Mouse (Mus musculus) skeletal muscle tissue, adult 2 months (tissue): ENCODE data around the gene AI854703.

Experiments
- DNase-seq: peaks from one replicate; pipeline ENCODE4 v3.0.0-alpha.2; 2012; ENCODE audit warnings: low read depth, low spot score

AI854703 gene

DNA sequence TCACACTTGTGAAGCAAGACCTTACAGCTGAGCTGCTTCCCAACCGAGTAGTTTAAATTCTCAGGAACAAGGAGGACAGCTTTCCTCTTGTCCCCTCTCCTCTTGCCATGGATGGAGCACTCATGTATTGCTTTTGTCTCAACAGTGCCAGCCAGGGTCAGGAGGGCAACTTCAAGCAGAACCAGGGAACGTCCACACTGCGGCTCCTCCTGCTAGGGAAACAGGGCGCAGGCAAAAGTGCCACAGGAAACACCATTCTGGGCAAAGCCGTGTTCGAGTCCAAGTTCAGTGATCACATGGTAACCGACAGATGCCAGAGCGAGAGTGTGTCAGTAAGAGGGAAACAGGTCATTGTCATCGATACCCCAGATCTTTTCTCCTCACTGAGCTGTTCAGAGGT is 23.5 kb downstream of the AI854703 start:
- no peak for DNase-seq

DNA sequence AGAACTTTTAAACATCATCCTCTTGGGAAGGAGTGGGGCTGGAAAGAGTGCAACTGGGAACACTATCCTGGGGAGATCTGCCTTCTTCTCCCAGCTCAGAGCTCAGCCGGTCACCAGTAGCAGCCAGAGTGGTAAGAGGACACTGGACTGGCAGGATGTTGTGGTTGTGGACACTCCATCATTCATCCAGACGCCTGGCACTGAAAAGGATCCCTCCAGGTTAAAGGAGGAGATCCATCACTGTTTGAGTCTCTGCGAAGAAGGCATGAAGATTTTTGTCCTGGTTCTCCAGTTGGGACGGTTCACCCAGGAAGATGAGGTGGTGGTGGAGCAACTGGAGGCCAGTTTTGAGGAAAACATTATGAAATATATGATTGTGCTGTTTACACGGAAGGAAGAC is 32.2 kb downstream of the AI854703 start:
- no peak for DNase-seq

DNA sequence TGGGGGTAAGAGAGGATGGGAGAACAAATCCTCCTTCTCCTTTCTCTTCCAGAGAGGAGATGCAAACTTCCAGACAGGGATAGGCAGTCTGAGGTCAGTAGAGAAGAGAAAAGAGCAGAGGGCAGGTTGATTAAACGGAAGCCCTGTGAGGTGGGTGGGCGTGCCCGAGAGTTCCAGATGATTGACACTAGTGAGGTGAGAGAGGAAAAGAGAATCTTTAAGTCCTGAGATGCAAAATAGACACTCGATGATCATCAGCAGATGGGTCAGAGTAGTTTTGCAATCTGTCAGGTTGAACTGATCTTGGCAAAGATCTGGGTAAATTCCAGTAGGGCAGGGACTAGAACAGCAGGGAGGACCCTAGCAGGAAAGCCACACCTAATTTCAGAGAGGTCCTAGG is 38.2 kb downstream of the AI854703 start:
- no peak for DNase-seq

DNA sequence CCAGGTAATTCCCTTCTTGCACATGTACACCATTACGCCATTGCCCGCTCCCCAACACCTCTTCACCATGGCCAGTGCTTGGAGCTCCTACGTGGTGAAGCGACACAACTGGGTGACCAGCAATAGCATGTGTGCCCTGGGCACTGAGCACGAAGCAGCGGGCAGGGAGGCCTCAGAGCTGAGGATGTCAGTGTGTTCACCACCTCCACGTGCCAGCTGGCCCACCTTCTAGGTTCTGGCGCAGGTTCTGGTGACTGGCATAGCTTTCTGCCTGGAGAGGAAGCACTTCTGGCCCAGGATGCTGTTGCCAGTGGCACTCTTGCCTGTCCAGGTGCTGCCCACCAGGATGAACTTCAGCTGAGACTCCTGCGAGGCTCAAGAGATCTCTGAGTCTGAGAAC is 38.9 kb downstream of the AI854703 start:
- no peak for DNase-seq

DNA sequence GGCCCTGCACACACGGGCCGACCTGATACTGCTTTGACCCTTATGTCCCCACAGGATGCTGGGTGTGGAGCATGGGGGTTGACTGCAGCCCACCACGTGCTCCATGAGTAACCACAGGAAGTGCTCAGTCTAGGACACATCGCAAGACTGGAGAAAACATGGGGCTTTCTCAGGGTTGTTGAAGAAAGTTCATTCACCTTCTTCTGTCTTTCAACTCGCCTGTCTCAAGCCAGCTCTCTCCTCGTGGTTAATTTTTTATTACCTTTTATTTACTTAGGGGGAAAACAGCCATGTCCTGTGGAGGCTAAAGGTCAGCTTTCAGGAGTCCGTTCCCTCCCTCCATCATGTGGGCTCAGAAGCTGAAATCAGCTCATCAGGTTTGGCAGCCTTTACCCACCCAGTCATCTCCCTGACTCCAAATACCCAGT is 39.6 kb downstream of the AI854703 start:
- DNase-seq: no peak

DNA sequence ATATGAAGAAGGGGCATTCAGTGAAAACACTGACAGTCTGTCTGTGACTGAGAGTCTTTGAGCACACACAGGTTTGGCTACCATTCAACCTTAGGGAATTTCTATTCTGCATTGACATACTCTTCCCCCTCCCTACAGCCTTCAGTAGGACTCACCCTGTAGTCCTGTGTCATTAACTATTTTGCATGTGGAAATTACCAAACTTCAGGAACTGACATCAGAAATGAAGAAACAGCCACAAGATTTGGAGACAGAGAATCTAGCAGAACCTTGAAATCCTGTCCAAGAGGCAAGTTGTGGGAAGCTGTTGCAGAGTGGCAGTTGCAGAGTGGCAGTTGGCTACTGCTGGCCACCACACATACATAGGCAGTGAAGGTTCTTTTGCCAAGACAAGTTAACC is 41.5 kb downstream of the AI854703 start:
- DNase-seq: no peak

DNA sequence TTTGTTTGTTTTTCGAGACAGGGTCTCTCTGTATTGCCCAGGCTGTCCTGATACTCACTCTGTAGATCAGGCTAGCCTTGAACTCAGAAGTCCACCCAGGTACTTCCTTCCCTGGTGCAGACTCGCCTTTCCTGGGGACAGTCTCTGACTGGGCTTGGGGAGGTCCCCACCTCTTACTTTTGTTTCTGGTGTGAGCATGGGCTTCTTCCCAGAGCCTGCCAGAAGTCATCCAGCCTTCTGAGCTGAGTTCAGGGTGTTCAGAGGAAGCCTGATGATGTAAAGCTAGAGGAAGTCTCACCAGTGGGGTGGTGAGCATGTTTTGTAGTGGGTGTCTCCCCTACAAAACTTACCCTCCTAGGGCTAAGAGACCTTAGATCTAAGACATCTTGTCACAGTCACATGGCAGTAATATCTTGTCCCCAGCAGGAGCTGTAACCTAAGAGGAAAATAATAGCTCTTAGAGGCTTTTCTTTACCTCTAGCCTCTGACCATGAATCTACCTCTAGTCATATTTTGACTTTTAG is 42.9 kb downstream of the AI854703 start:
- DNase-seq: no peak

DNA sequence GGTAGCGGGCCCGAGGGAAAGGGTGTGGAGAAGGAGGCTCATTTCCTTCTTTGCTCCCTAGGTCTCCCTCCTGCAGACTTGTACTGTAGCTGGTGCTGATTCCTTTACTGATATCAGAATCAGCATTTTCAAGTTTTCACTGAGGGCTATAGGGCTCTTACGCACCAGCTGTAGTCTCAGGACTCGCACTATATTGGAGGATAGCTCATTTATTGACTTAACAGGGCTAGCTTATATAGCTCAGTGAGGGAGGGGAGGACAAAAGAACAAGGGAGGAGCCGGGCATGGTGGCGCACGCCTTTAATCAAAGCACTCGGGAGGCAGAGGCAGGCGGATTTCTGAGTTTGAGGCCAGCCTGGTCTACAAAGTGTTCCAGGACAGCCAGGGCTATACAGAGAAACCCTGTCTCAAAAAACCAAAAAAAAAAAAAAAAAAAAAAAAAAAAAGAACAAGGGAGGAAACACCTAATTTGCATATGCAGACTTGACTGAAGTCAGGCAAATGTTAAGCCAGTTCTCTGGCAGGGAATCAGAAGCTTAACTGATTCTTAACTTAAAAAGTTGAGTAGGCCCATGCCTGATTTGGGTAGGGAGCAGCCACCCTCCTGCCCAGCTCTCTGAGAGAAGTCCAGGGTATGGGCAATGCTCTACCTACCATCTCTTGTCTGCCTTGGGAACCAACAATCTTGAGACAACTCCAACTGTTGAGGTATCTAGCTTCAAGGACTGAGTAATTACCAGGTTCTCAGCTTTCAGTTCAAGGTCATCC is 47.9 kb downstream of the AI854703 start:
- DNase-seq: no peak

DNA sequence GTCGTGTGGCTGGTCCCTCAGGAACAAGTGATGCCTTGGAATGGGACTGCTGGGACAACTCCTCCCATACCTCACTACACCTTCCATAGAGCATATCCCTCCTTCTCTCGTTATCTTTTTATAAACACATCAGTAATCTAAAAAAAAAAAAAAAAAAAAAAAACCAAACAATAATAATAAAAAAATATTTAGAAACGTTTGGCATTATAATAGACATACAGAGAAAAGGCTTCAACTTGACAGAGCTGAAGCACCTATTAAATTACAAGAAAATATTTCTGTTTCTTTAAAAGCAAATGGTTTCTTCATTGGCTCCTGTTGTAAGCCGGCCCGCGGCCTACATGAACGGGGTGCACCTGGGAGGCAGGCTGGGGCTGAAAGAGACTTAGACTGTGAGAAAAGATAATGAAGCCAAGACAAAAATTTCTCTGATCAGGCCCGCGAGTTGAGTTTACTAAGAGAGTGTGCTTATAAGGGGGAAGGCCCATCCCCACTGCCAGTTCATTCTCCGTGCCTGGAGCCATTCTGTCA is 48.9 kb downstream of the AI854703 start:
- DNase-seq: no peak

DNA sequence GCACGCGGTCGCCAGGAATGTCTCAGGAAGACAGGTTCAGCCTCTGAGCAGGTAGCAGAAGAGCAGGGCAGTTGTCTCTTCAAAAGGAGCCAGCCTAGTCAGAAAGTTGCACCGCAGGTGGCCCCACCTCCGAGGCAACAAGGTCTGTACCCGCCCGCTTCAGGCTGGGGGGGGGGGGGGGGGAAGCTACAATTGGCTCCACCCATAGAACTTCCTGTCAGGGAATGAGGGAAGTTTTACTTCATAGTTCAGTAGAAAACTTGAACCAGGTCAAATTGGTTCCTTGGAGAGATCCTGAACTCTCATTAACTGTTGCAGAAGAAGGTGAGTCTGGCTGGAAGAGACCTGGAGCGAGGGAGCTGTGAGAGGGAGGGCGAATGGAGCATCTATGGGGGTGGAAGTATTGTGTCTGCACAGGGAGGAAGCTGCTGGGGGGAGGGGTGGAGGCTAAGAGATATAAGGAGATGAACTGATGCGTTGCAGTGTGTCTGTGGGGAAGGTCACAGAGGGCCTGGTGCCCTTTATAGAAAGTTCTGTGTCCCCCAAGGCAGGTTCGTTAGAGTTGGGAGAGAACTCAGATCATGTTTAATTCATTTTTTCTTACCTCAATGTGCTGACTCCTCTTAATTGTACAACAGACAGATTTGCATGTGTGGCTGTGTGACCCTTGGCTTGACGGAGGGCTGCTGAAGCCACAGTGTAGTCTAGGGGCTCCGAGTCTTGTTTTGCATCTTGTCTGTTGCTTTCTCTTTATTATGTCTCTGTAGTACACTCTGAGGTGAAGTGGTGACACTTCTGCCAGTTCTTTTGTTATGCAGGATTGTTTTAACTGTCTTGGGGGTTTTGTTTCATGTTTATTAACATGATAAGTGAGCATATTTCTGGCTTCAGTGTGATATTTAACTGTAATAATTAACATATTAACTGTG is 49.6 kb downstream of the AI854703 start, which contains the start of gene Gimap9:
Gene Gimap9, plus strand, starts transcription at position 199 of the 929 bp plus-strand sequence.
- DNase-seq: no peak

DNA sequence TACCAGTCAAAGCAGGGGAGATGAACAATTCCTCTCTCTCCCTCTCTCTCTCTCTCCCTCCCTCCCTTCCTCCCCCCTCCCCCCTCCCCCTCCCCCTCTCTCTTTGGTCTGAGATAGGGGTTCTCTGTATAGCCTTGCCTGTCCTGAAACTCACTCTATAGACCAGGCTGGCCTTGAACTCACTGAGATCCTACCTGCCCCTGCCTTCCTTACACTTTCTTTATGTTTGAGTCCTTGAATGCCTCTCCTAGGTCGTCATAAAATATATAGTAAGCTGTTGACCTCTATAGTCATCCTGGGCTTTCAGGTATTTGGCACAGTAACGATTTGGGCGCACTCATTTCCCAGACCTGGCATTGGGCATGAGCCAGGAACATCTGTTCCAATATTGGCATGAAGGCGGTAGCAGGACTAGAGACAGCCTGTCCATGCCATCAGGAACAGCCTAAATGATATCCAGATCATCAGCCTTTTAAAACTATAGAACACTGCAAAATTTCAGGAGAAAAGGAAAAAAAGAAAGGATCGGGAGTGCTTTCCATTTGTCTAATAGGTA is 50.4 kb downstream of the AI854703 start:
- no peak for DNase-seq

DNA sequence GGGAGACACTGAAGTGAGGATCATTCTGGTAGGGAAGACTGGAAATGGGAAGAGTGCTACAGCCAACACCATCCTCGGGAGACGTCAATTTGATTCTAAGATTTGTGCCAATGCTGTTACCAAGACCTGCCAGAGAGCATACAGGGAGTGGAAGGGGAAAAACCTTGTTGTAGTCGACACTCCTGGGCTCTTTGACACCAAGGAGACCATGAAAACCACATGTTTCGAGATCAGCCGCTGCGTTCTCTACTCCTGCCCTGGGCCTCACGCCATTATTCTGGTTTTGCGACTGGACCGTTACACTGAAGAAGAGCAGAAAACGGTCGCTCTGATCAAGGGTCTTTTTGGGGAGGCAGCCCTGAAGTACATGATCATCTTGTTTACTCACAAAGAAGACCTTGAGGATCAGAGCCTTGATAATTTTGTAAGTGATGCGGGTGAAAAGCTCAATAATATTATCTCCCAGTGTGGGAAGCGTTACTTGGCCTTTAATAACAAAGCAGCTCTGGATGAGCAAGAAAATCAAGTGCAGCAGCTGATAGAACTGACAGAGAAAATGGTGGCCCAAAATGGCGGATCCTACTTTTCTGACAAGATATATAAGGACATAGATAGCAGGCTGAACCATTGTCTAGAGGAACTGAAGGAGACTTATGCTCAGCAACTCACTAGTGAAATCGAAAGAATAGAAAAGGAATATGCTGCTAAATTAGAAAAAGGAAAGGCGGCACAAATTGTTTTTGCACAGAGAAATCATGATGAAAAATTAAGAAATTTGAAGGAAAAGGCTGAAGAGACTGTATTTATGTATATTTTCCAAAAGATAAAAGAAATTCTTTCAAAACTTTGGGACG is 51.2 kb downstream of the AI854703 start:
- no peak for DNase-seq

DNA sequence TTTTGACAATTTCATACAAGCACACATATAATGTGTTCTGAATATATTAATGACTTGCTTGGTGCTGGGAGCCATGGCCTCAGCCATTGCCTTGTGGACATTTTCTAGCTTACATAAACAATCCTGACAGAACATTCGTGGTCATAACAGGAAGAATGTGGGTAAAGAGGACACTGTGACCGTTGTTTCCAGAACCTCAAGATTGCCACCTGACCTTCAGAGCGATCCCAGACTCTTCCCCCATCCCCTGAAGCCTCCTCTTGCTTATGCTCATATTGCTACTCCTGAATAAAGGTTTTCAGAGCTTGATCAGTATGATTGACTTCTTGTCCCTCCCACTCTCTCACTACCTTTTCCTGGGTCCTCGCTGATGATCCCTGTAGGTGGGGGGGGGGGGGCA is 51.8 kb downstream of the AI854703 start:
- no peak for DNase-seq

DNA sequence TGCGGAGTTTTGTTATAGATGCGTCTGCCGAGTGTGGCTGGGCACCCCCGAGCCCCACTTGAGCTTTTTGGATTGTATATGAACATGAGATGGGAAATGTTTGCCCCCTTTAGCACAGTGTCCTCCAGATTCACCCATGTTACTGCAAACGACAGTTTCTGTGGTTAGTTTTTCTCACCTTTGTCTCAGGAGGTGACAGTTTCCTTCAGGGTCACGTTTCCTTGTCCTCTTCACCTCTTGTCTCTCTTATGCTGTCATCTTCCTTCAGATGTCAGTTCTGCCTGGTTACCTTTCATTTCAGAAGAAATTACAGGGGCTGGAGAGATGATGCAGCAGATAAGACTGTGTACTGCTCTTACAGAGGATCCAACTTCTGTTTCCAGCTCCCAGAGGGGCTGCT is 53.1 kb downstream of the AI854703 start:
- no peak for DNase-seq

DNA sequence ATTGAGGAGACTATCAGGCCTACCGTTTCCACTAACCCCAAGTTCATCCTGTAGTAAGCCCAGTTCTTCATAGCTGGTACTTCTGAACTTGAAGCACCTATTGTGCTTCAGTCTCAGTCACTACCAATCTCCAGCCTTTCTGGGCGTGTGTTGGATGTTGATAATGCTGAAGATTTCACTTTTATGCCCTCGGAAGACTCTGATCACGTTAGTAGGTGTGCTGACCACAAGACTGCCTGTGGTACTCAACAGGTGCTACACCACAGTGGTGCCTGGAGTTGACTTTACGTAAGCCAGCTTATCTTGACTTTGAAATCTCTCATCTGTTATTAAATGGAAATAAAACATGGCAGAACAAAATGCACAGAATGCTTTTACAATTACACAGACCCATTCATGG is 53.9 kb downstream of the AI854703 start:
- DNase-seq: no peak

DNA sequence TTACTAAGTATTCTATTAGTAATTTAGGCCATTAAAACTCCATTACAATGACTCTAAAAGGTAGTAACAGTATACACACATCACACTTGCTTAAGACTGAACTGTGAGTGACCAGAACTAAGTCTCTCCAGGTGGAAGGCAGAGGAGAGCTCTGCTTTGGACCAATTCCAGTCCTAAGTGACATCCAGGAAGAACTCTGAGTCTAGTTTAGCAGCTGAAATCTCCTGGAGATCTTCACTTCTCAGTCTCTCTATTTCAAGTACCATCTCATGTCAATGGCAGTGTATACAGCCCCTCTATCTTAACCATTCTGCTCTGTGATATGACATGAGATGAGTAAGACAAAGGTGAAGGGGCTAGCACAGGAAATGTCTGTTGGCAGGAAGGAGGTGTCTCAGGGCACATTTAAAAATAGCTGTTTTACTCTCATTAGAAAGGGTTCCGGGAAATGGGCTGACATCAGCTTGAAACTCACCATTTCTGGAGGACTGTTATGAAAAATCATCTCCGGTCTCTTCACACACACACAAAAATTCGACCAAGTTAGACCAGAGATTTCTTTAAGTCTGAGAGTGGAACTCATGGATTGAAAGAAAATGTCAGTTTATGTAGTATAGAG is 55.0 kb downstream of the AI854703 start:
- no peak for DNase-seq

DNA sequence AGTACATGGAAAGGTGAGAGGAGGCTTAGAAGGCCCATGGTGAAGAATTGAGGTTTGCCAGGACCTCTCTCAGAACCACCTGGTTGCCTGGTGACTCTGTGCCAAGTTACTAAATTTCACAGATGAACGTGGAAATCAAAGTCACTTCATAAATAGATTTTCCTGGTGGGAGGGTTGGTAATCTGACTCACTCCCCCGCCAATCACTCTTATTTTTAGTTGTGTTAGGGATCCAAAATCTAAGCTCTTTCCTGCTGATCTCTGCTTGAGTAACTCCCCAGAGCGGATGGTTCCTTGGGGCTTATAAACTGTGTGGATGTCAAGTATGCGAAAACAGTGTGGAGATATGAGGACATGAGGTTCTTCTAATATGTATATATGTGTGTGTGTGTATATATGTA is 55.7 kb downstream of the AI854703 start:
- DNase-seq: no peak
